Mouse (Mus musculus) MEL (cell line): Measurements from ENCODE around the gene Akap11. TPM values are rescaled to one million over a fixed set of nuclear protein-coding genes. Genes with fewer than 3 reads are reported as not detected.

ENCODE experiments used
- DNase-seq: peaks from one replicate; pipeline ENCODE4 v3.0.0; 2011; ENCODE audit warnings: low read depth, low spot score
- H3K27ac ChIP-seq: 2 replicates; pipeline ENCODE4 v1.5.1; 2012; ENCODE audit warnings: low read depth, mild to moderate bottlenecking, control low read depth, low read length, moderate library complexity; ENCODE audit not compliant: control insufficient read depth
- H3K27me3 ChIP-seq, 2 experiments: fragments of 150-350 bp in 1 of 2; sonication (generic) in 1 of 2; 2 replicates each; pipeline ENCODE4 v1.6.1; 2012; ENCODE audit warnings: low read length in 2 of 2, mild to moderate bottlenecking in 2 of 2, improper control_type of control experiment in 1 of 2, moderate library complexity in 1 of 2; ENCODE audit not compliant: insufficient read depth in 2 of 2, control insufficient read depth in 1 of 2
- H3K36me3 ChIP-seq, 2 experiments: 2 replicates each; pipeline ENCODE4 v1.6.1; 2012 to 2014; ENCODE audit warnings: low read length in 2 of 2, improper control_type of control experiment in 1 of 2, inconsistent platforms in 1 of 2, mild to moderate bottlenecking in 1 of 2; ENCODE audit not compliant: insufficient read depth in 2 of 2, control insufficient read depth in 1 of 2
- H3K4me1 ChIP-seq, 2 experiments: fragments of 150-350 bp in 1 of 2; sonication (generic) in 1 of 2; 2 replicates each; pipeline ENCODE4 v1.6.1; 2012; ENCODE audit warnings: low read length in 2 of 2, improper control_type of control experiment in 1 of 2, mild to moderate bottlenecking in 1 of 2; ENCODE audit not compliant: insufficient read depth in 2 of 2, control insufficient read depth in 1 of 2
- H3K4me3 ChIP-seq, 2 experiments: fragments of 150-350 bp in 1 of 2; sonication (generic) in 1 of 2; 2 replicates each; pipeline ENCODE4 v1.5.1; 2012; ENCODE audit warnings: low read depth in 2 of 2, low read length in 2 of 2, mild to moderate bottlenecking in 2 of 2, moderate library complexity in 2 of 2, control low read depth in 1 of 2, improper control_type of control experiment in 1 of 2; ENCODE audit not compliant: control insufficient read depth in 1 of 2, insufficient read depth in 1 of 2
- H3K79me2 ChIP-seq: 2 replicates; pipeline ENCODE4 v1.6.1; 2012; ENCODE audit warnings: mild to moderate bottlenecking, low read length, moderate library complexity; ENCODE audit not compliant: control insufficient read depth, poor library complexity, insufficient read depth
- H3K9ac ChIP-seq: 2 replicates; pipeline ENCODE4 v1.6.1; 2012; ENCODE audit warnings: low read depth, mild to moderate bottlenecking, control low read depth, low read length, moderate library complexity; ENCODE audit not compliant: control insufficient read depth, poor library complexity, severe bottlenecking
- H3K9me3 ChIP-seq: fragments of 150-350 bp; sonication (generic); replicated peaks from 2 replicates; pipeline ENCODE4 v1.6.1; 2012; ENCODE audit warnings: mild to moderate bottlenecking, low read length, improper control_type of control experiment, moderate library complexity; ENCODE audit not compliant: insufficient read depth
- BHLHE40 ChIP-seq: IDR thresholded peaks from 2 replicates; pipeline ENCODE4 v1.6.1; 2012; ENCODE audit warnings: low read depth, mild to moderate bottlenecking, inconsistent platforms, low read length, improper control_type of control experiment, borderline replicate concordance
- CHD2 ChIP-seq: IDR thresholded peaks from 2 replicates; pipeline ENCODE4 v1.6.1; 2011; ENCODE audit warnings: low read length, improper control_type of control experiment
- E2F4 ChIP-seq: IDR thresholded peaks from 2 replicates; pipeline ENCODE4 v1.6.1; 2011; ENCODE audit warnings: low read depth, low read length, improper control_type of control experiment, borderline replicate concordance
- ELF1 ChIP-seq: IDR thresholded peaks from 2 replicates; pipeline ENCODE4 v1.6.1; 2014; ENCODE audit warnings: low read depth, mild to moderate bottlenecking, inconsistent platforms, low read length, improper control_type of control experiment, moderate library complexity
- GABPA ChIP-seq: IDR thresholded peaks from 2 replicates; pipeline ENCODE4 v1.6.1; 2012; ENCODE audit warnings: low read depth, mild to moderate bottlenecking, inconsistent platforms, low read length, improper control_type of control experiment, moderate library complexity
- GATA1 ChIP-seq: IDR thresholded peaks from 2 replicates; pipeline ENCODE4 v1.6.1; 2011; ENCODE audit warnings: low read depth, low read length, improper control_type of control experiment
- HCFC1 ChIP-seq: IDR thresholded peaks from 2 replicates; pipeline ENCODE4 v1.6.1; 2012; ENCODE audit warnings: low read depth, mild to moderate bottlenecking, inconsistent platforms, low read length, improper control_type of control experiment, moderate library complexity
- JUND ChIP-seq: IDR thresholded peaks from 2 replicates; pipeline ENCODE4 v1.6.1; 2011; ENCODE audit warnings: low read depth, mild to moderate bottlenecking, improper control_type of control experiment, low read length
- KAT2A ChIP-seq: conservative IDR thresholded peaks from 2 replicates; pipeline ENCODE4 v1.6.1; 2012; ENCODE audit warnings: low read depth, low read length, improper control_type of control experiment, inconsistent platforms
- MAFK ChIP-seq: IDR thresholded peaks from 2 replicates; pipeline ENCODE4 v1.6.1; 2011; ENCODE audit warnings: low read depth, mild to moderate bottlenecking, low read length, improper control_type of control experiment, borderline replicate concordance
- MAX ChIP-seq: IDR thresholded peaks from 2 replicates; pipeline ENCODE4 v1.6.1; 2011; ENCODE audit warnings: low read length, improper control_type of control experiment
- MAZ ChIP-seq: IDR thresholded peaks from 2 replicates; pipeline ENCODE4 v1.6.1; 2012; ENCODE audit warnings: low read depth, mild to moderate bottlenecking, inconsistent platforms, low read length, improper control_type of control experiment
- MXI1 ChIP-seq: IDR thresholded peaks from 2 replicates; pipeline ENCODE4 v1.6.1; 2011; ENCODE audit warnings: mild to moderate bottlenecking, low read depth, low read length, improper control_type of control experiment
- MYC ChIP-seq: IDR thresholded peaks from 2 replicates; pipeline ENCODE4 v1.6.1; 2011; ENCODE audit warnings: low read depth, mild to moderate bottlenecking, low read length, improper control_type of control experiment, moderate library complexity
- NELFE ChIP-seq: IDR thresholded peaks from 2 replicates; pipeline ENCODE4 v1.6.1; 2011; ENCODE audit warnings: low read depth, low read length, improper control_type of control experiment
- NRF1 ChIP-seq: IDR thresholded peaks from 2 replicates; pipeline ENCODE4 v1.6.1; 2014; ENCODE audit warnings: low read depth, mild to moderate bottlenecking, inconsistent platforms, low read length, improper control_type of control experiment, moderate library complexity; ENCODE audit not compliant: poor library complexity, insufficient read depth, severe bottlenecking
- POLR2AphosphoS2 ChIP-seq: IDR thresholded peaks from 2 replicates; pipeline ENCODE4 v1.6.1; 2011; ENCODE audit warnings: low read length, improper control_type of control experiment
- RAD21 ChIP-seq: IDR thresholded peaks from 2 replicates; pipeline ENCODE4 v1.6.1; 2011; ENCODE audit warnings: mild to moderate bottlenecking, low read depth, low read length, improper control_type of control experiment
- TAL1 ChIP-seq: IDR thresholded peaks from 2 replicates; pipeline ENCODE4 v1.6.1; 2012; ENCODE audit warnings: mild to moderate bottlenecking, inconsistent platforms, low read length, moderate library complexity, mixed read lengths
- TBP ChIP-seq: IDR thresholded peaks from 2 replicates; pipeline ENCODE4 v1.8.0; 2011; ENCODE audit warnings: low read depth, low read length, improper control_type of control experiment
- TCF12 ChIP-seq: IDR thresholded peaks from 2 replicates; pipeline ENCODE4 v1.6.1; 2014; ENCODE audit warnings: low read depth, mild to moderate bottlenecking, inconsistent platforms, low read length, improper control_type of control experiment, moderate library complexity
- USF2 ChIP-seq, 2 experiments: IDR thresholded peaks; 2 replicates each; pipeline ENCODE4 v1.6.1; 2011 to 2012; ENCODE audit warnings: improper control_type of control experiment in 2 of 2, low read length in 2 of 2, borderline replicate concordance in 1 of 2, inconsistent platforms in 1 of 2, low read depth in 1 of 2, mild to moderate bottlenecking in 1 of 2; ENCODE audit not compliant: insufficient read depth in 1 of 2
- ZKSCAN1 ChIP-seq: IDR thresholded peaks from 2 replicates; pipeline ENCODE4 v1.6.1; 2012; ENCODE audit warnings: low read depth, mild to moderate bottlenecking, inconsistent platforms, low read length, improper control_type of control experiment, moderate library complexity
- ZNF384 ChIP-seq: IDR thresholded peaks from 2 replicates; pipeline ENCODE4 v1.6.1; 2012; ENCODE audit warnings: low read depth, mild to moderate bottlenecking, inconsistent platforms, low read length, improper control_type of control experiment
- polyA plus RNA-seq, 2 experiments: library from polyadenylated mRNA; stranded (reverse) in 1 of 2; unstranded in 1 of 2; fragments of >175 nt in 1 of 2; fragments of >200 nt in 1 of 2; gene quantifications; 2 replicates each; pipeline versions ENCODE4 v1.2.1 to v1.2.4; 2012; ENCODE audit warnings: low replicate concordance in 2 of 2, low read depth in 1 of 2; ENCODE audit not compliant: insufficient read length in 2 of 2, insufficient read depth in 1 of 2, missing spikeins in 1 of 2
- total RNA-seq: library from RNA; depleted of rRNA; stranded (reverse); fragments of 300-350 nt; gene quantifications from 2 replicates; pipeline ENCODE4 v1.2.3, GENCODE M21; 2012

Gene Akap11
- total and polyA plus RNA-seq, 3 experiments: 13.0 to 25.4 (median 17.1) TPM

GRCm38 (mm10) chr14:78533701-78534100, 2.9 kb downstream of the Akap11 start:
- Histone ChIP-seq H3K79me2 (peaks cover 27% of the 10 kb centered on the region), H3K4me1 (peaks cover 0 to 8% of the 10 kb centered on the region in 2 experiments; a peak in 1 of 4 replicates), H3K9me3 (no peaks in the 10 kb centered on the region), H3K36me3 (peaks cover 0 to 7% of the 10 kb centered on the region in 2 experiments; a peak in 2 of 4 replicates), H3K27ac (no peak overlapping the region), H3K4me3 (no peak overlapping the region), H3K9ac (no peak overlapping the region), H3K27me3 (no peaks in the 10 kb centered on the region)
- DNase-seq: no peak
- TF ChIP-seq POLR2AphosphoS2: no peak
- TF ChIP-seq MXI1: no peak
- TF ChIP-seq KAT2A: no peak
- no peak for TF ChIP-seq TBP
- no peak for TF ChIP-seq MYC
- no peak for TF ChIP-seq MAZ
- TF ChIP-seq NELFE: no peak
- TF ChIP-seq TAL1: no peak
- no peak for TF ChIP-seq USF2 (IDR thresholded peaks at IDR 0.05; ENCODE audit: borderline replicate concordance in 1 of 2, insufficient read depth in 1 of 2, low read depth in 1 of 2, low read length in 2 of 2)

DNA sequence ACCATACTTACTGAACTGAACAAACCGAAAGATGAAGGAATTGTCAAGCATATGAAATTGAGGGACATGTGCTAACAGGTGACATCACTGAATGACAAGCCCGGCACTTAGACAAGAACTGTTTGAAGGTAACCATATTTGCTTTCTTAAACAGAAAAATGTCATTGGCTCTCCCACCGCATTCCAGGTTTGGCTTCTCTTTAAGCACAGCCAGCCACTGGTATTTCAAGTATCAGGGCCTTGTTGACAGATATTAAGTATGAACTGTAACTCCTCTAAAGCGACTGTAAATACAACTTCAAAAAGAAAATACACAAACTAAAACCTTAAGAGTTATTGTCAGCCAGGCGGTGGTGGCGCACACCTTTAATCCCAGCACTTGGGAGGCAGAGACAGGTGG, 4.3 kb downstream of the Akap11 start:
- Histone ChIP-seq H3K79me2 (peaks cover 27% of the 10 kb centered on the region), H3K27me3 (no peaks in the 10 kb centered on the region), H3K36me3 (peaks cover 0 to 7% of the 10 kb centered on the region in 2 experiments; a peak in 2 of 4 replicates), H3K27ac (no peak overlapping the region), H3K9me3 (no peaks in the 10 kb centered on the region), H3K9ac (no peak overlapping the region), H3K4me1 (peaks cover 0 to 4% of the 10 kb centered on the region in 2 experiments; a peak in 1 of 4 replicates), H3K4me3 (no peak overlapping the region)
- no peak for TF ChIP-seq NRF1
- no peak for TF ChIP-seq USF2 (IDR thresholded peaks at IDR 0.05; ENCODE audit: borderline replicate concordance in 1 of 2, insufficient read depth in 1 of 2, low read depth in 1 of 2, low read length in 2 of 2)
- TF ChIP-seq TAL1: no peak
- no peak for TF ChIP-seq RAD21
- no peak for TF ChIP-seq ZNF384
- no peak for TF ChIP-seq GABPA
- no peak for TF ChIP-seq MAZ
- TF ChIP-seq HCFC1: no peak
- no peak for TF ChIP-seq TCF12
- no peak for TF ChIP-seq GATA1
- no peak for TF ChIP-seq E2F4
- TF ChIP-seq MAFK: no peak
- TF ChIP-seq MAX: no peak
- TF ChIP-seq CHD2: no peak
- TF ChIP-seq ELF1: no peak
- no peak for TF ChIP-seq ZKSCAN1
- no peak for TF ChIP-seq JUND
- TF ChIP-seq MYC: no peak
- no peak for TF ChIP-seq BHLHE40
- no peak for DNase-seq
